Mouse (Mus musculus): Measurements from ENCODE around the gene Trim71. TPM values are rescaled to one million over a fixed set of nuclear protein-coding genes. Genes with fewer than 3 reads are reported as not detected.

Trim71 gene
- 0.11 and 0.20 TPM in 2 replicates for polyA plus RNA-seq (2012; rRNA removed)

DNA sequence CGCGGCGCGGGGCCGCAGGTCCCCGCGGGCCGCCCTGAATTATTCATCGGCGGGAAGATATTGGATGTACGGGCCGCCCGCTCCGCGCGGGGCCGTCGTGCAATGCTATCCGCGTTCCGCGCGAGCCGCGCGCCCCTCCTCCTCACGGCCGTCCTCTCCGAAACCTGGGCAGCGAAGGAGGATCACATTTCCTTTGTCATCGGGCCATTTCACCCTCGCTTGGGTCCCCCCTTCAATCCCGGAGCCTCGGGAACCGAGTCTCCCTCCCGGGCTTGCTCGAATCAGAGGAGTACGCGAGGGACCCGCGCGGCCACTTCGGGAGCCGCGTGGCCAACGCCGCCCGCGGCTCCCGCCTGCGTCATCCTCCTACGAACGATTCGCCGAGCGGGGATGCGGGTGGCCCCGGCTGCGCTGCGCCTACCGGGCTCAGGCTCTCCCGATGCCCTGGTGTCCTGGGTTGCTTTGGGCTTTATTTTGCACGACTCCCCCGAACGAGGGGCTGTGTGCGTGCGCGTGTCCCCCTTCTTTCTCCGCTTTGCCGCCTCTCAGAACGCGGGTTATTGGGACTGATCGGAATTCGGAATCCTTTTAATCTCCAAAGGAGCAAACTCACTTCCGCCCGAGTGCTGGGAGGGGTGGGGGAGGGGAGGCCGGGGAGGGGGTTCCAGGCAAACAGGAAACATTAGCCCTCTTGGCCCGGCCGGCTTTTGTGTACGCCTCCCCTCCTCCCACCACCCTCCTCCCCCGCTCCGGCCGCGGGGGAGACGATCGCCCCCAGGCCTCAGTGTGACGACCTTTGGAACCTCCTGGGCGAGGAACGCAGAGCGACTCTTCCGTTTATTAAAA, at the start of gene Trim71:
Trim71 (minus strand) TSS at position 609 of the 846 bp plus-strand sequence.

DNA sequence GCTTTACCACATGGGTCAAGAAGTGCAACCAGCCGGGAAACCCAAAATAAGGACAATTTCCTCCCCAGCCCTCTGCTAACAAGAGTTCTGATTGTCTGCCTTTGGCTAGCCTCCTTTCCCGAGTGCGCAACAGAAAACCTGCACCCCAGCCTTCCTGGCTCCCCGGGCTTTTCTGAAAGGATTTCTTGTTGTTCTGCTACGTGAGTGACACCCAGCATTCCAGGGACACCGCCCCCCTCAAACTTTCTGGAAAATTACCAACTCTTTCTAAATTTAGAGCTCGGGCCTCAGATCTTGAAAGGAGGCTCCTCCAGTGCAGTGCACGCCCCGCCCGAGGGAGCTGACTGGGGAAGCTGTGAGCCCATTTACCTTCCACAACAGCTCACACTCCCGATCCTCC, 48.8 kb downstream of the Trim71 start, which contains the start of gene C130032M10Rik:
C130032M10Rik (plus strand) TSS at position 334 of the 400 bp plus-strand sequence.

DNA sequence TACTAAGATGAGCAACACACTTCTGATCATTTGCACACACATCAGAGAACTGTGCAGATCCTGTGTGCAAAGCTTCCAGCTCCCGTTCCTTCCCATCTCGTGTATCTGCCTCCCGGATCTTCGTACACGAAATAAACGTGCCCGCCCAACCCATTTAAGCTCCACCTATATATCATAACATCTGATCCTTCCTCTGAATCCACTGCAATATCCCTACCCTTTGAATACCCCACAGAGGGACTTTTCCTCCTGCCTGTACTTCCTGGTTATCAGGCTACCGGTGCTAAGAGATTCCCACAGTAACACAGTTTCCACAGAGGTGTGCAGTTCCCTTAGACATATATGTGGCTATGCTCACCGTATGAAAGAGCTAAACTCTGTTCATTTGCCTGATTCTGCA, 59.4 kb downstream of the Trim71 start, which contains the start of gene Ccr4:
Ccr4 (minus strand) TSS at position 101 of the 400 bp plus-strand sequence.

Other genes with a start within 250 kb of the Trim71 start
- gene Bcl2a1c, start 234.2 kb downstream of the Trim71 start, polyA plus RNA-seq (2012; rRNA removed): not detected in 2 replicates
- 19.8 and 20.9 TPM in 2 replicates for gene Crtap, start 173.7 kb downstream of the Trim71 start, polyA plus RNA-seq (2012; rRNA removed)
- 17.7 and 17.8 TPM in 2 replicates for gene Glb1, start 163.3 kb downstream of the Trim71 start, polyA plus RNA-seq (2012; rRNA removed)
- gene Tmppe, start 163.3 kb downstream of the Trim71 start, polyA plus RNA-seq (2012; rRNA removed): 1.3 and 1.4 TPM in 2 replicates
- 0.02 TPM in 1 of 2 replicates, not detected in the other for gene Ccr4, start 59.5 kb downstream of the Trim71 start, polyA plus RNA-seq (2012; rRNA removed)
- not detected in 2 replicates for gene C130032M10Rik, start 48.7 kb downstream of the Trim71 start, polyA plus RNA-seq (2012; rRNA removed)
- 18.3 and 19.5 TPM in 2 replicates for gene Cnot10, start 75.8 kb upstream of the Trim71 start, polyA plus RNA-seq (2012; rRNA removed)
- 9.3 and 9.4 TPM in 2 replicates for gene Dync1li1, start 124.4 kb upstream of the Trim71 start, polyA plus RNA-seq (2012; rRNA removed)
- gene Cmtm6, start 166.7 kb upstream of the Trim71 start, polyA plus RNA-seq (2012; rRNA removed): 22.0 and 23.0 TPM in 2 replicates
- gene Cmtm7, start 217.5 kb upstream of the Trim71 start, polyA plus RNA-seq (2012; rRNA removed): 54.8 and 57.0 TPM in 2 replicates

All from liver, embryonic 18 days (tissue).